Mouse (Mus musculus) ovary, postnatal 14 days (tissue): ENCODE measurements at regions not wholly inside any gene's neighbourhood (a gene's known extent, or its start where the extent isn't known, plus 50 kb on each side); places are given as distances from the start of the nearest gene placed in this dataset.

Experiments
- DNase-seq: peaks from one replicate; pipeline ENCODE4 v3.0.0; 2022; ENCODE audit warnings: low spot score

- DNase-seq: no peak
These were observed 72.4 kb upstream of the Zc3h12c start for GRCm38 (mm10) chr9:52240585-52241320.

GRCm38 (mm10) chr9:52234775-52235174 lies 66.4 kb upstream of the Zc3h12c start:
- no peak for DNase-seq

GRCm38 (mm10) chr9:52229589-52229988 lies 61.2 kb upstream of the Zc3h12c start:
- DNase-seq: no peak

GRCm38 (mm10) chr9:52225646-52226045 lies 57.3 kb upstream of the Zc3h12c start:
- no peak for DNase-seq

- no peak for DNase-seq
These were observed 55.2 kb upstream of the Zc3h12c start for GRCm38 (mm10) chr9:52223509-52224113.
